Mouse (Mus musculus) liver, adult (tissue): Measurements from ENCODE around the gene Pbxip1.

Experiments used
- GATA4 ChIP-seq: IDR thresholded peaks from 2 replicates; pipeline ENCODE4 v1.6.1; 2014; ENCODE audit warnings: mild to moderate bottlenecking, low read length; ENCODE audit not compliant: insufficient replicate concordance

Gene Pbxip1

GRCm38 (mm10) chr3:89486916-89487702 is 50.6 kb downstream of the Pbxip1 start:
- TF ChIP-seq GATA4: no peak

DNA sequence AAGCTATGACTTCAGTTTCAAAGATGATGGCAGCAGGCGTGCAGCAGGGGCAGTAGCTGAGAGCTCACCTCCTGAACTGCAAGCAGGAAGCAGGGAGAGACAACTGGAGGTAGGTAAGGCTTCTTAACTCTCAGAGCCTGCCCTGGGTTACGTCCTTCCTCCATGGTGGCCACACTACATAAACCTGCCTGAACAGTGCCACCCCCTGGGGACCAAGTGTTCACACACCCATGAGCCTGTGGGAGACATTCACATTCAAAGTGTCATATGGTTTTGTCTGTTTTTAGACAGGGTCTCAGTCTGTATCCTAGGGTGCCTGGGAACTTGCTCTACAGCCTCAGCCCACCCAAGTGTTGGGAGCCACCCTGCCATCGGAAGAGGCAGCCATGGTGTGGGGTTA is 54.3 kb downstream of the Pbxip1 start:
- no peak for TF ChIP-seq GATA4

GRCm38 (mm10) chr3:89491559-89491958 is 55.1 kb downstream of the Pbxip1 start:
- TF ChIP-seq GATA4: no peak

DNA sequence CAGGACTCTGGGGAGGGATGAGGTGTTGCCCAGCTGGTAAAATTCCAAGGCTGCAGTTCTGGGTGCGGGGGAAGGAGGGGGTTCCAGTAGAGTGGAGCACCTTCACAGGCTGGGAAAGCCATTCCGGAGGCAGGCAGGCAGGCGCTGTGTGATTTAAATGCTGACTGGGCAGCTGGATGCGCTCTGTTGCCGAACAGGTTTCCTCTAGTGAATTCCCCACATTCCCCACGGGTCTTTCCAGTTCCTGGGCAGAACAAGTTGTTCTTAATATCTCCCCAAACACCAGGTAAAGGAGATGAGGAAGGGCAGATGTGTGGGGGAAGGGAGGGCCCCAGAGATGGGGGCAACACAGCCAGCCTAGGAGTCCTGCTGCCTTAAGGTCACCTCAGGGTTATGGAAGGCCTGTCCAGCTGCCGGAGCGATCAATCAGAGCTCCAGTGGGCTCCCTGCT is 56.2 kb downstream of the Pbxip1 start:
- no peak for TF ChIP-seq GATA4

DNA sequence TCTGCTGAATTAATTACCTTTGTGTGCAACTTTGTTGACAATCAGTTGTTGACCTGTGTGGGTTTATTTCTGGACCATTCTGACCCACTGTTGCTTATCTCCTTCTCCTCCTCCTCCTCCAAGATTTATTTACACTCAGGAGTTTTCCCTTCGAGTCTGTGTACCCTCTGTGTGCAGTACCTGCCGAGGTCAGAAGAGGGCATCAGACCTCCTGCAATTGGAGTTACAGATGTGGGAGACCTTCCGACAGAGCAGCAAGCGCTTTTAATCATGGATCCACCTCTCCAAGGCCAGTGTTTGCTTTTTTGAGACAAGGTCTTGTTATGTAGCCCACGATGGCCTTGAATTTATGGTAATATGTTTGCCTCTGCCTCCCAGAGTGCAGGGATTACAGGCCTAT is 58.1 kb downstream of the Pbxip1 start:
- TF ChIP-seq GATA4: no peak

- TF ChIP-seq GATA4: no peak
Measured at GRCm38 (mm10) chr3:89496366-89496765, 59.9 kb downstream of the Pbxip1 start.

GRCm38 (mm10) chr3:89499696-89500095 is 63.2 kb downstream of the Pbxip1 start:
- TF ChIP-seq GATA4: no peak
